Mouse (Mus musculus) bone marrow macrophage, adult 2 months (primary cell): ENCODE measurements around the gene Pde4c.

Experiments used
- CTCF ChIP-seq: IDR thresholded peaks from 2 replicates; pipeline ENCODE4 v1.5.1; 2012; ENCODE audit warnings: low read depth, mild to moderate bottlenecking, low read length, moderate library complexity
- POLR2A ChIP-seq: IDR thresholded peaks from 2 replicates; pipeline ENCODE4 v1.6.1; 2012; ENCODE audit warnings: mild to moderate bottlenecking, low read depth, low read length, borderline replicate concordance

DNA sequence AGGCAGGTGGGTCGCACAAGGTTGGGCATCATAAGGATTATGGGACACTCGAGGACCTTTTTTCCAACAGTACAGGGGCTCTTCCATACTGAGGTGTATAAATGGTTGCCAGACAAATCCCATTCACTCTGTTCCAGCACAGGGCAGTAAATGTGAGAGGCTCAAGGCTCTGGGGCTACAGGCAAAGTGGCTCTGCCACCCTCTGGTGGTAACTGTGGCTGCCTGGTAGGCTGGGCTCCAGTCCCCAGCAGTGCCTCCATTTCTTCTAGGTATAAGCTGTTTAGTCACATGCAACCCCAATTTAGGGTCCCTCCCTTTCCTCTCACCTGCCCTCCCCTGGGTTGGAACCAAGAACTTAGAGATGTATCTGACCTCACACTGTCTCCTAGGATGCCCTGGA, 71.8 kb downstream of the Pde4c start:
- no peak for TF ChIP-seq CTCF
- no peak for TF ChIP-seq POLR2A
